Mouse (Mus musculus): ENCODE measurements around the gene 1700023F06Rik.

DNA sequence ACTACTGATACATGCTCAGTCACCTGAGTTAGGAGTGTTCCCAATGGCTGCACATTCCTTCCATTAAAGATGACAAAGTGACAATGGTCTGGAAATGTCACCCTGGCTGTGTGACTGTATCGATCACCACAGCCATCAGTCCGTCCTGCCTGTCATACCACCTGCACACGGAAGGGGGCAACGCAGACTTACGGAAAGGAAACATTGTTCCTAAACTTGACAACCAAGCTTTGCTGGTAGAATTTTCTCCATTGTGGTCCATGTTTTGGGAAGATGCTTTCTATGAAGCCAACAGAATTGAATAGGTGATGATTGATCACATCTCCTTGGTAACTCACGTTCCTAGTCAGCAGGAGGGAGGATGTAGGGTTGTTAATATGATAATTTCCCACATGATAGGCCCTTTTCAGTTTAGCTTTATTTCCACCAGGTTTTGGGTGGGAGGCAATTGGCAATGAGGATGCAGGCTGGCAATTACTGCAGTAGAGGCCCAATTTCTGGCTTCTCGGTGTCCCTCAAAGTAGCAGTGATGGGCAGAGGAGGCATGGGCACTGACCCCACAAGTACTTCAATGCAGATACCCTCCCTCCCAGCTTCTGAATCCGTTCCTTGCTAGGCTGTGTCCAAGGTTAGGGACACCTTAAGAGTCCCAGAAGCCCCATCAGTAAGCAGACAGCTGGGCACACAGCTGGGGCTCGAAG, 39.5 kb downstream of the 1700023F06Rik start:
- TF ChIP-seq CTCF (IDR thresholded peaks at IDR 0.05; ENCODE audit: low read depth, low read length), result peak; percentile 96
- TF ChIP-seq POLR2AphosphoS5 (IDR thresholded peaks at IDR 0.05; ENCODE audit: insufficient replicate concordance, low read depth, low read length), result no peak
